Mouse (Mus musculus) testis, adult 2 months (tissue): ENCODE data around the gene Mylk2. TPM values are rescaled to one million over a fixed set of nuclear protein-coding genes. Genes with fewer than 3 reads are reported as not detected.

Experiments used
- H3K27ac ChIP-seq: fragments of 200-500 bp; 2 replicates; pipeline ENCODE4 v1.5.1; 2012; ENCODE audit warnings: low read depth, low read length; ENCODE audit not compliant: control insufficient read depth, insufficient read depth
- H3K27me3 ChIP-seq: fragments of 200-500 bp; 2 replicates; pipeline ENCODE4 v1.6.1; 2012; ENCODE audit warnings: mild to moderate bottlenecking, low read length, moderate library complexity; ENCODE audit not compliant: control insufficient read depth, insufficient read depth
- H3K36me3 ChIP-seq: fragments of 200-500 bp; 2 replicates; pipeline ENCODE4 v1.6.1; 2012; ENCODE audit warnings: mild to moderate bottlenecking, low read length; ENCODE audit not compliant: control insufficient read depth, insufficient read depth
- H3K4me1 ChIP-seq: fragments of 200-500 bp; 2 replicates; pipeline ENCODE4 v1.6.1; 2012; ENCODE audit warnings: low read length; ENCODE audit not compliant: control insufficient read depth, insufficient read depth
- H3K4me3 ChIP-seq: fragments of 200-500 bp; 2 replicates; pipeline ENCODE4 v1.5.1; 2012; ENCODE audit warnings: low read depth, mild to moderate bottlenecking, low read length, moderate library complexity, mixed read lengths; ENCODE audit not compliant: control insufficient read depth
- CTCF ChIP-seq: fragments of 200-500 bp; IDR thresholded peaks from 2 replicates; pipeline ENCODE4 v1.5.1; 2012; ENCODE audit warnings: low read depth, mild to moderate bottlenecking, inconsistent platforms, low read length, moderate library complexity; ENCODE audit not compliant: control insufficient read depth, insufficient read depth, insufficient replicate concordance
- POLR2A ChIP-seq: fragments of 200-500 bp; IDR thresholded peaks from 2 replicates; pipeline ENCODE4 v1.6.1; 2012; ENCODE audit warnings: low read depth, mild to moderate bottlenecking, inconsistent platforms, low read length, moderate library complexity; ENCODE audit not compliant: control insufficient read depth
- polyA plus RNA-seq: library from polyadenylated mRNA; depleted of rRNA; stranded (reverse); fragments of >200 nt; gene quantifications from 2 replicates; pipeline ENCODE4 v1.2.3, GENCODE M21; 2012; rRNA removed

Mylk2 gene
- polyA plus RNA-seq, 1 experiment = not detected

DNA sequence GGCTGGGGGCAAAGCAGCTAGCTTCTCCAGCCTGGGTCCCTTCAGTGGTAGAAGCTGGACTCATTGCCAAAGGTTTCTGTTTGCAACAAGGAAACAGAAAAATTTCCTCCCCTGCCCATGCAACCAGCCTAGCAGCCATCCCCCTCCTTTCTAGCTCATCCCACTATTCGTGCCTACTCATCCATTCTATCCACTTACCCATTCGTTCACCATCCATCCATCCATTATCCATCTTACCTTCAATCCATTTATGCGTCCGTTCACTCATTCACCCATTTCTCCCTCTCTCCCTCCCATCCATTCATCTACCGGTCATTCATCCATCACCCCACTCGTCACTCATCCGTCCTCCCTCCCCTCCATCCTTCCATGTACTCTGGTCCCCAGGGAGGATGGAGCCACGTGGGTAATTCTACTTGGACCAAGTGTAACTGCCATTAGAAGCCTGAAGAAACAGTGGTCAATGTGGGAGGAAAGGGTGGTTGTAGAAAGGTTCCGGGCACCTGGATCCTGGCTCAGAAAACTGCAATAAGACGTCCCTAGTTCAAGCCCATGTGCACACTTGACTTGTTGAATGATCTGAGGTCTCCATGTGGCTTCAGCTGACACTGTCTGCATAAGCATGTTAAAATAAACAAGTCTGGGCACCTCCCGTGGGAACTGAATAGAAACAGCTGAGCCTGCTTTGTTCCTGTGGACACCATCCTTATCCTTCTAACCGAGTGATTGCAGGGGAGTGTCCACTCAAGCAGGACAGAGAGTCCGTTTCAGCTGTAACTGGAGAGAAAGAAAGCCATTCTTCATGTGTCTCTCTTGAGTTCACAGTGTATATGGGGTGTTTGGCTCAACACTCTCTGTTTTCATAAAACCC, 40.9 kb downstream of the Mylk2 start:
- TF ChIP-seq CTCF (no peak), POLR2A (no peak)
- Histone ChIP-seq H3K27ac (peak overlapping the region; percentile 68), H3K4me3 (peak overlapping the region; percentile 83), H3K4me1 (peaks cover 22% of the 10 kb centered on the region), H3K36me3 (no peaks in the 10 kb centered on the region), H3K27me3 (no peaks in the 10 kb centered on the region)

DNA sequence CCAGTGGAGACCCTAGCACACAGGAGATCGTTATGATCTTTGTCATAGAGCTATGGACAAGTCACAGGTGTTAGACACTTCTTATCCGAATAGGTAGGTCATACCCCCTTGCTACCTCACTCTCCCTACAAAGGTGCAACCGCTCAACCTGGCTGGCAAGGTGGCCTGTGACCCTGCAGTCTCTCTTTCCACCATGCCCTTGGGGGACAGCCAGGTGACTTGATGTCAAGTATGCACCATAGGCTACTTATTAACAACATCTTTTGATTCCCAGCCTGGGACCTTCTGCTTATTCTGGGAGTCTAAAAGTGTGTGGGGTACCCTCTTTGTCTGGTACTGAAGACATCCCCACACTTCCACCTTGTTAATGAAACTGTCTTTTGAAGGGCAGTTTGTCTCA, 47.0 kb downstream of the Mylk2 start:
- no peak overlapping the region for H3K4me3 ChIP-seq
- TF ChIP-seq POLR2A = no peak
- TF ChIP-seq CTCF = no peak
- no peak overlapping the region for H3K27ac ChIP-seq
- H3K36me3 ChIP-seq = no peaks in the 10 kb centered on the region
- no peaks in the 10 kb centered on the region for H3K27me3 ChIP-seq
- H3K4me1 ChIP-seq = peaks cover 2% of the 10 kb centered on the region; the same call in 1 of the 2 replicates

DNA sequence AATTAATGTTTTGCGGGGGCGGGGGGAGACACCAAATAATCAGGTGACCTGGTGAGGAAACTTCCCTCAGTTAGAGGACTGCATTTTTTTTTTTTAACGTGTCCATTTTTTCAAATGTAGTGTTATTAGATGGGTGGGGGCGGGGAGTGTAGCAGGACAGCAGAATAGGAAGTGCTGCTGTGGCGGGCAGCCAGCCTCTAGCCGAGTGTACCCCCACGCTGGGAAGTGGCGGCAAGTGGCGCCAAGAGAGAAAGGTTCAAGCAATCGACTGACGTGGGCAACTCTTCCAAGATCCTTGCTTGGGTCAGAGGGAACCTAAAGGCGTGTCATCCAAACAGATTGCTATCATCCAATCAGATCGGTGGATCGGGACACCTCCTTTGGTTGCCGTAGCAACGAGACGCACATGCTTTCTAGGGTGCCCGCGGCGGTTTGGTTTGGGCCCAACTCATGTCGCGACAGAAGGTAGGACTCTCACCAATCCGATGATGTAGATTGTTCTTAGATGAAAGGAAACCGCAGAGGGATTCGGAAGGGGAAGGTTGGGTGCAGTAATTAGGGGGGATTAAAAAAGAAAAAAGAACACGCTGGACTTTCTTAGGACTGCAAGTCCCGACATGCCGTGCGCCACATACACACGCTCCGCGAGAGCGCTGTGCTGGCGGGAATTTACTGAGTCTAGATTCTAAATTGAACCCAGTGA, 51.1 kb downstream of the Mylk2 start, which contains the start of gene Ttll9:
Ttll9 (plus strand) TSS at position 395 of the 703 bp plus-strand sequence.
- Histone ChIP-seq H3K27ac (peak within 1 kb of the TSS; percentile 82), H3K4me1 (peaks cover 2% of the 10 kb centered on the region; the same call in 1 of the 2 replicates), H3K4me3 (peak within 1 kb of the TSS; percentile 86), H3K27me3 (no peaks in the 10 kb centered on the region), H3K36me3 (no peaks in the 10 kb centered on the region)
- TF ChIP-seq CTCF (no peak), POLR2A (peak; percentile 83; the same call in 1 of the 2 replicates)

DNA sequence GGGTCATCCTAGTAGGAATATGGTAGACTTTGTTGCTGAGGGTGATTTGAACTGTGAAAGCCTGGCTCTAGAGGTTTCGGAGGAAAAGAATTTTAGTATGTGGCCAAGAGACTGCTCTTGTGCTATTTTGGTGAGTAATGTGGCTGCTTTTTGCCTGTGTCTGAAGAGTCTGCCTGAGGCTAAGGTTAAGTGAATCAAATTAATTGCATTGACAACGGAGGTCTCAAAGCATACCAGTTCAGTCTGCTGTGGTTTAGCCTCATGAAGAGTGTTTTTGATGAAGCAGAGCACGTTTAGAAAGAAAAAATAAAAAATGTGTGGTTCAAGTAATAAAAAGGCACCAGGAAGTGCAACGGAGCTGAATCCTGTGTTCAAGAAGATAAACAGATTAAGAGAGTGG, 54.4 kb downstream of the Mylk2 start:
- no peak overlapping the region for H3K27ac ChIP-seq
- H3K36me3 ChIP-seq = no peaks in the 10 kb centered on the region
- no peaks in the 10 kb centered on the region for H3K27me3 ChIP-seq
- H3K4me1 ChIP-seq = peaks cover 2% of the 10 kb centered on the region; the same call in 1 of the 2 replicates
- H3K4me3 ChIP-seq = no peak overlapping the region; the same call in 1 of the 2 replicates
- TF ChIP-seq CTCF = no peak
- TF ChIP-seq POLR2A = no peak

Other genes with a start within 250 kb of the Mylk2 start
- 84.1 and 84.7 TPM in 2 replicates for gene H13, start 241.9 kb upstream of the Mylk2 start, polyA plus RNA-seq
- gene Mcts2, start 224.3 kb upstream of the Mylk2 start, polyA plus RNA-seq = 41.8 and 43.6 TPM in 2 replicates
- 5.5 and 12.8 TPM in 2 replicates for gene Id1, start 175.1 kb upstream of the Mylk2 start, polyA plus RNA-seq
- gene Cox4i2, start 157.2 kb upstream of the Mylk2 start, polyA plus RNA-seq = 0.32 and 0.85 TPM in 2 replicates
- gene Bcl2l1, start 79.6 kb upstream of the Mylk2 start, polyA plus RNA-seq = 74.9 and 80.8 TPM in 2 replicates
- 8.2 and 9.0 TPM in 2 replicates for gene Tpx2, start 63.4 kb upstream of the Mylk2 start, polyA plus RNA-seq
- gene Foxs1, start 21.9 kb downstream of the Mylk2 start, polyA plus RNA-seq = 4.1 and 4.3 TPM in 2 replicates
- gene Dusp15, start 40.3 kb downstream of the Mylk2 start, polyA plus RNA-seq = 151 and 166 TPM in 2 replicates
- gene Ttll9, start 51.1 kb downstream of the Mylk2 start, polyA plus RNA-seq = 203 and 218 TPM in 2 replicates
- 20.7 and 22.0 TPM in 2 replicates for gene Pdrg1, start 104.1 kb downstream of the Mylk2 start, polyA plus RNA-seq
- gene Xkr7, start 120.5 kb downstream of the Mylk2 start, polyA plus RNA-seq = 1.1 and 1.2 TPM in 2 replicates
- 1.3 and 1.4 TPM in 2 replicates for gene Ccm2l, start 154.6 kb downstream of the Mylk2 start, polyA plus RNA-seq
- gene Hck, start 197.1 kb downstream of the Mylk2 start, polyA plus RNA-seq = 0.17 and 0.37 TPM in 2 replicates
- 52.5 and 52.7 TPM in 2 replicates for gene Tm9sf4, start 250.0 kb downstream of the Mylk2 start, polyA plus RNA-seq